Mouse (Mus musculus) urinary bladder, postnatal 36 days (tissue): ENCODE measurements at regions not wholly inside any gene's neighbourhood (a gene's known extent, or its start where the extent isn't known, plus 50 kb on each side); places are given as distances from the start of the nearest gene placed in this dataset.
A peak's percentile ranks its signal among the peaks of the same experiment; 100 is the strongest.
"Not testable (repeated sequence)": the region's sequence is repeated elsewhere in the genome, so short reads cannot be mapped to it uniquely, and the experiment has no call there.

Source experiments
- DNase-seq, 2 experiments: peaks; one replicate each; pipeline ENCODE4 v3.0.0; 2022; ENCODE audit warnings: low spot score in 2 of 2, mixed read lengths in 1 of 2

DNA sequence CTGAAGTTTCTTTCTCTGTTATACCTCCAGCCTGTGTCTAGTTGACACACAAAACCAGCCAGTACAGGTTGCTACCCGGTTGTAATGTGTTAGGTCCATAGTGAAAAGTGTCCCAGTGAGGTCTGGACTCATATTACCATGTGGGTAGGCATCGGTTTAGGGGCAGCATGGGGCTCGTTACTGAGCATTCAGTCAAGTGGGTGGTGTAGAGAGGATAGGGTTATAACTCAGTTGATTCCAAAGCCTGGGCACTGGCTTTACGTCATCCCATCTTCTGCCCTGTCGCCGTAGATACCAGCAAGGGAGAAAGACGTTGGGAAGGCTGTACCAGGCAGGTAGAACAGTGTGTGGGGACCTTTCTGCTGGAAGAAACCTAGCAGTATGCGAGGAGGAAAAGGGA lies 129.2 kb upstream of the Slc38a2 start:
- no peak for DNase-seq

DNA sequence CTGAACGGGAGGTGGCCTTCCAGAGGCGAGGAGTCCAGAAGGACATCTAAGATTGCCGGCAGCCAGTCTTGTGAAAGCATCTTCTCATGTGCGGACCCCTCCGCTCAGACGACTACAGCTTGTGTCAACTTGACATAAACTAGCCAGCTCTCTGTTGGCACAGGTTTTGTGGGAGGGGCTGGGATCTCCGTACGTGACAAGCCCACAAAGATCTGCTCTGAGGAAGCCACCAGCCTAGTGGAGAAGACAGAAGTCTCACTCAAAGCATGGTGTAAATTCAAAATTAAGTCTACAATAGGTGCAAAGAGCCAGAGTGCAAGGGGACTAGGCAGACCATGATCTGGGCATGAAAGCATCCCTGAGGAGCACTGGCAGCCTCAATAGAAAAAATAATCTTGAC lies 128.4 kb upstream of the Slc38a2 start:
- DNase-seq = no peak

DNA sequence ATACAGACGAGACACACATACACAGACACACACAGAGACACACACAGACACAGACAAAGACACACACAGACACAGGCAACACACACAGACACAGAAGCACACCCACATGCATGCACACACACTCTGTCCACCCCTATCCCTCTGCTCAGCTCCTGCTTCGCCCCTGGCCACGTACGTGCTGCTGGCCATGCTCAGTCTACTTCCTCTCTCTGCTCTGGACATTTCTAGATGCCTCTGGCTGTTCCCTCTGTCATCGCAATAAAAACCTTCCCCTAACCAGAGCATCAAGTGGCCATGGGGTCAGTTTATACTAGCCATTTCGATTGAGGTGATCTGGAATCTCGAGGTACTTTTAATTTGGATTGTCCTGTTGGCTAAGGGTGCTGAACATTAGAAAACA lies 118.9 kb upstream of the Slc38a2 start:
- no peak for DNase-seq

DNA sequence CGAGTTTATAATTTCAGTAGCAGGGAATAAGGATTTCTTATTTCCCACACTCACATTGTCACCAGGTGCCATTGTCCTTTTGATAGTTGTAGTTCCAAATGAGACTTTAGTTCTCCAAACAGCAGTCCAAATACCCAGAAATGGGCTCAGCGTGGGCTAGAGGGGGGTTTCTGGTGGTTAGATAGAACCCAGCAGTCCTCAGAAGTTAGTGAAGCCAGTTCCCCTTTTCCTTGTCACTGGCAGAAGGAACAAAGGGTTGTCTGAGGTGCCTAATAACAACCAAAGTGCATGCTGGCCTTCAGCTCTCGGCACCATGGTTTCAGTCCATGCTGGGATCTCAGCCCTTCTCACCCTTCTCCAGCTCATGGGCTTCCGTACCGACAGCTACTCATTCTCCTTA lies 118.1 kb upstream of the Slc38a2 start:
- no peak for DNase-seq

DNA sequence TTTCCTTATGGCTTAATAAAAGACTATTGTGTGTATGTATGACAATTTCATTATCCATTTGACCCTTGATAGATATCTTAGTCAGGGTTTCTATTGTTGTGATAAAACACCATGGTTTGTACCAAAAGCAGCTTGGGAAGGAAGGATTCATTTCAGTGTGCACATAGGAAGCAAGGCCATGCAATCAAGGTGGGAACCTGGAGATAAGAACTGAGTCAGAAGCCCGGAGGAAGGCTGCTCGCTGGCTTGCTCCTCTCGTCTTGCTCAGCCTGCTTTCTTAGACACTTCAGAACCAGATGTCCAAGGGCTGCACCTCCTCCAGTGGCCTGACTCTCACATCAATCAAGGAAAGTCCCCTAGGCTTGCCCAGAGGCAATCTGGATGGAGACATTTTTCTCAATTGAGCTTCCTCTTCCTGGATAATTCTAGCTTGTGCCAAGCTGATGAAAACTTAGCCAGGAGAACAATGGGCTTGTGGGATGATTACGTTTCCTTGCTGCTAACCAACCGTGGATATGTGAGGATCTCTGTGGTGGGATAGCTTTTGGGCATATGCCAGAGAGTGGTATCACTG lies 117.6 kb upstream of the Slc38a2 start:
- no peak for DNase-seq

DNA sequence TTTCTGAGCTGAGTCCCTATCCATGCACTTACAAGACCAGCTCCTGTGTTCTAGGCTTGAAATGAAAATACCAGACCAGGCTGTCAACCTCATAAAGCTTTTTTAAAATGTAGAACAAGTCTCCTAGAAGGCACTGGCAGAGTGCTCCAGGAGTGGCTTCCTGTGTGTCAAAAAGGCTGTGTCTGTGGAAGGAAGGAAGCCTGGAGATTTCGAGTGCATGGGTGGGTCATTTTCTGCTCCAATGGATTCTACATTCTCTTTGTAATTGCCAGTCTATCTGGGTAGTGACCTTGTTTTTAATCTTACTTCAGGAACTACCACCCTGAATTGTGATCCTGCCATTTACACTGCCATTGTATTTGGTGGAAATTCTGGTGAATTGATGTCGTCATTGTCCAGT lies 113.9 kb upstream of the Slc38a2 start:
- no peak for DNase-seq

DNA sequence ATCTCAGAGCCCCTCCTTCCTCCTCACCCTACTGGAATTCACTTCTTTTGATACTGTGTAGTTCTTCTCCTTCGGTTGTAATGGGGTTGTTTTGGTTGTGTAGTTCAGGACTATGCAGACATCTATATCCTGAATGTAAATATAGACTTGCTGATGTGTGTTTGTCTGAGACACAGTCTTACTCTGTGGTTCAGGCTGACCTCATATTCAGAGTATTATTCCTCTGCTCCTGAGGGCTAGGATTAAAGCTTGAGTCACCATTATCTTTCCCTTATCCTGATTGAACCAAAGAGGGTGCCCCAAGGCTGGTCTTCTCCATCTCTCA lies 103.2 kb upstream of the Slc38a2 start:
- DNase-seq = no peak

DNA sequence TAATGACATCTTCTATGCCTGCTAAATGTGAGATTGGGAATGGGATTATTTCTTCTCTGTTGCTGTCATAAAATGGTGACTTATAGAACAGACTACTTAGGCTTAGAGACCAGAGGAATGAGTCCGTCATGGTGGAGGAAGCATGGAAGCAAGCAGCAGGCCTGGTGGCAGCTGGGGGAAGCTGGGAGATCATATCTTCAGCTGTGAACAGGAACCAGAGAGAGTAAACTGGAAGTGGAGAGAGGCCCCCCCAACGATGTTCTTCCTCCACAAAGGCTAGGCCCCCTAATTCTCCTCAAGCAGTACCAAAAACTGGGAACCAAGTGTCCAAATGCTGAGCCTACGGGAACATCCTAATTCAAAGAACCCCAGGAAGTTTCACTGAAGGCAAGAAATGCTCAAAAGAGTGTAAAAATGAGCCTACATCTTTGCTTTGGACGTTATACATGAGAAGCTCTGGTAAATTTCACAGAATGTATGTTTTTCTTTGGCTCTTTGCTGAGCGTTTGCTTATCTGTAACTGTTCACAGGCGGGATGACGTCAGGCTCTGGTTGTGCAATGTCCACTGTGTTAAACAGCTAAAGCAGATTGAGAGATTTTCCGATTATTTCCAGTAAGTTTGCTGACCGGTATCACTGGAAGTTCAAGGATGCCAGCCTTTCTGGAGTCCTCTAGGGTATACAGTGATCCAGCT lies 102.7 kb upstream of the Slc38a2 start:
- DNase-seq = peak; percentile 74 to 86

DNA sequence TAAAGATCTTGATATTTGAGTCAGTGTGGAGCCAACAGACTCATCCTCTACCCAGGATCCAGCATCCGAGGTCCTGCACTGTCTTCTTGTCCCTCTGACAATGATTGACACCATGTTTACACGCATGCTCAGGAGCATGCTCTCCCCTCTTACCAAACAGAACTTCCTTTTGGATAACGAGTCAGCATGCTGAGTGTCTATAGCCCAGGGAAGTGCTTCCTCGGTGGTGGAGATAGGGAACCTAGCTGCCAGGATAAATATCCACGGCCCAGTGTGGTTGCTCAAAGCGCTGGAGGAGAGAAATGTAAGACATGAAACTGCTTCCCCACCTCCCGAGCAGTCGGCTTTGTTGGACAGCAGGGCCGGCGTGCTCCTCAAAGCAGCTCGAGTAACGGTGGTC lies 99.7 kb upstream of the Slc38a2 start:
- no peak for DNase-seq

DNA sequence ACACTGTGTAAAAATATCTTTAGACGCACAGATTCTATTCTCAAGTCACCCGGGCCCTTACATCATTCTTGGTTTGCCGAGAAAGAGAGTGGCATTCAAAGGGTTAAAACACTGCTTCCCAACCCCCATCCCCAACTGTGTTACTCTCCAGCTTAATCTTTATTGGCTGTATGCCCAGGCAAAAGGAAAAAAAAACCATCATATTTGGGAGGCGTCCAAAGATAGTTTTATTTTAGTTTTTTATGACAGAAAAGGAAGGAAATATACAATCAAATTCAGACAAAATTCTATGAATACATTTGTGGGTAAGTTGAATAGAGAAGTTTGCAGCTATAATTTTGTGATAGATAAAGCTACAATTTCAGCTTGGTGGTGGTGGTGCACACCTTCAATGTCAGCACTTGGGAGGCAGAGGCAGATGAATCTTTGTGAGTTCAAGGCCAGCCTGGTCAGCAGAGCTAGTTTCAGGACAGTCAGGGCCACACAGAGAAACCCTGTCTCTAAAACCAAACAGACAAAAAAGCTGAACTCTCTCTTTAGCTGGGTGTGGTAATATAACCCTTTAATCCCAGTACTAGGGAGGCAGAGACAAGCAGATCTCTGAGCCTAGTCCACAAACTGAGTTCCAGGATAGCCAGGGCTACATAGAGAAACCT lies 98.2 kb upstream of the Slc38a2 start:
- no peak for DNase-seq

DNA sequence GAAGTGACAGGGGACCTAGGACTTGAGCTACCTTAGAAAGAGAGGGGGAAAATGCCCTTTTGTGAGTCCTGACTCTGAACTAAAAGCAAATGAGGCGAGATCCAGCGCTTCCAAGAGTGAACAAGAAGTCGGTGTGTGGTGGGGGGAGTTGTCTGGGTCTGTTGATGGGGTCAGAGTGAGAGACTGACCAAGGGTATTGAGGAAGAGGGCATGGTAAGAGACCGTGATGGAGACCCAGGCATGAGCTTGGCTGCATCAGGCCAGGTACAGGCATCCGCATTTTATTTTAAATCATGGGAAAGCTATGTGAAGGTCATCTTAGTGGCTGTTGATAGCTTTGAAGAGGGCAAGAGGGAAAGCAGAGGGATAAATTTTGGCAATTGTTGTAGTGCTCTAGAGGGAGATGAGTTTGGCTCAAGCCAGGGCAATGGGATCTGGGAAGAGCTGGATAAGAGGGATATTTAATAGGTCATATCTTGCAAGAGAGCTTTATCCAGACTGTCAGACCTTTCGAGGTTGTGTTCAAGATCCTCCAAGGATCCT lies 94.7 kb upstream of the Slc38a2 start:
- DNase-seq = no peak

DNA sequence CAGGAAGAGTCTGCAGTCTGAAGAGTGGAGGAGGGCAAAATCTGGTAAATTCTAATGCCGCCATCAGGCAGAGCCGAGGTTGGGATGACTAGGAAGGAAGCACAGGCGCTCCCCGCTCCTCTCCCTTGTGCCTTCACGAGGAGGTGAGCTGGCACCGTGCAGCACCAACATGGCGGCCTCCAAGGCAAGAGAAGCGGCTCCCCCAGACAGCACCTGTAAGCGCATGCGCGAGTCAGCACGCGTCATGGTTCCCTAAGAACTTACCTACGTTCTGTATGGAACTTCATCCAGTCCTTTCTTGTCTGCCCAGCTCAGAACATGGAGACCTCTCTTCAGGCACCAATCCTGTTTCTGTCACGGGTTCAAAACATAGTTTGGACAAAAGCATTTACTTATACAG lies 93.7 kb upstream of the Slc38a2 start:
- no peak for DNase-seq

DNA sequence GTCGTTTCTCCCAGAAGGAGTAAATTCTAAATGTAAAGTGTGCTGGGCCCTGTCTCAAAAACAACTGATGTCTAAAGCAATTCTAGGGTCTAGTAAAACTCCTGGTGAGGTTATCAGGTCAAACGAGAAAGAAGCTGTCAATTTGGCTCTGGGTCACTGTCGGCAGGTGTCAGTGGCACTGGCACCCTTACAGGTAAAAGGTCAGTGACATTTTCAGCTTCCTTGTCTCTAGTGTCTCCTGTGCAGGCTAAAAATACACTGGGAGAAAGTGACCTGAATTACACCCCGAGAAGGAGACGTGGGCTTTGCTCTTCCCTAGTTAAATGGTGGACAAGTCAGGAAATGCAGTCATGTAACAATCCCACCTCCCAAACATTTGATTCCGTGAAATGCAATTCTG lies 91.8 kb upstream of the Slc38a2 start:
- no peak for DNase-seq

DNA sequence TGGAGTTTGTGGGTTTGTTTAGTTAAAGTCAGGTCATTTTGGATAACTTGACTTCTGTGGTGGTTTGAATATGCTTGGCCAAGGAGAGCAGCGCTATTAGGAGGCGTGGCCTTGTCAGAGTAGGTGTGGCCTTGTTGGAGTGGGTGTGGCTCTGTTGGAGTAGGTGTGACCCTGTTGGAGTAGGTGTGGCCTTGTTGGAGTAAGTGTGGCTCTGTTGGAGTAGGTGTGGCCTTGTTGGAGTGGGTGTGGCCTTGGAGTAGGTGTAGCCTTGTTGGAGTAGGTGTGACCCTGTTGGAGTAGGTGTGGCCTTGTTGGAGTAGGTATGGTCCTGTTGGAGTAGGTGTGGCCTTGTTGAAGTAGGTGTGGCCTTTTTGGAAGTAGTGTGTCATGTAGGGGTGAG lies 88.4 kb upstream of the Slc38a2 start:
- not testable (repeated sequence) for DNase-seq

DNA sequence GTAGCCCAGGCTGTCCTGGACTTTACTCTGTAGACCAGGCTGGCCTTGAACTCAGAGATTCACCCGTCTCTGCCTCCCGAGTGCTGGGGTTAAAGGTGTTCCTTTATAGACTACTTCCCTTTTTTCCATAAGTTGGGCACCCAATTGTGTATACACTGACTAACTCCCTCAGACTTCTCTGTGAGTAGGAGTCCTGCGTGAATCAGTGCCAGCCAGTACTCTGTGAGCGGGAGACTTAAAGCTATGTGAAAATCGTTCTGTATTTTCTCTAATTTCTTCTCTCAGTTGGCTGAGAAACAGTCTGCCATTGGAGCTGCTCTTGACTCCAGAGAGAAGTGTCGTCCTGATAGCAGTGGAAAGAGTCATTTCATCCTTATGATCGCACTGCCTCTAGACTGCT lies 85.0 kb upstream of the Slc38a2 start:
- no peak for DNase-seq

DNA sequence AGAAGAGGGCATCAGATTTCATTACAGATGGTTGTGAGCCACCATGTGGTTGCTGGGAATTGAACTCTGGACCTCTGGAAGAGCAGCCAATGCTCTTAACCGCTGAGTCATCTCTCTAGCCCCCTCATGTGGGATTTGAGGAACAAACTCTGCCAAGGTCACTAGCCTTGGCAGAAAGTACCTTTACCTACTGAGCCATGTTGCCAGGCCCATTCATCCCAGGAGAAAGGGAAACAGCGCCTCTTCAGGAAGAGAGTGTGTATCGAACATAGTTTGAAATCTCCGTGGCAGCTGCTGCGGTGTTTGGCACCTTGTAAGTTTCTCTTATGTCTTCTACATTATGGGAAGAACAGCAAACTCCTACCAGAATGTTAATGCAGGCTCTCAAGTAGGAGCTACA lies 82.0 kb upstream of the Slc38a2 start:
- DNase-seq = no peak

DNA sequence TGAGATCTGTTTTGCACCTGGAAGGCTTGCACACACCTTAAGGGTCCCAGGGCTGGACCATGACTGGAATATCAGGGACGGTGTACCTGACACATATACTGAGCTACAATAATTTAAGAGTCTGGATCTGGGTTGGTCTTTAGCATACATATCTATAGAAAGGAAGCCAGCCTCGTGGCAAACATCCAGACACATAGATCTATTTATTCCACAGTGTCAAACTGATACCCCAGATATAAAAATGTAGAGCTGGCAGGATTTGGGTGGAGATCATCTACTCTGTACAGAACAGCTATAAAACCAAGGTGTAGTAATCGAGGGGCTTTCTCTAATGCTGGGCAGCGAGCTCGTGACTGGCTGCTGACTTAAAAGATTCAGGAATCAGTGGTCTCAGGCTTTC lies 81.1 kb upstream of the Slc38a2 start:
- DNase-seq = no peak

DNA sequence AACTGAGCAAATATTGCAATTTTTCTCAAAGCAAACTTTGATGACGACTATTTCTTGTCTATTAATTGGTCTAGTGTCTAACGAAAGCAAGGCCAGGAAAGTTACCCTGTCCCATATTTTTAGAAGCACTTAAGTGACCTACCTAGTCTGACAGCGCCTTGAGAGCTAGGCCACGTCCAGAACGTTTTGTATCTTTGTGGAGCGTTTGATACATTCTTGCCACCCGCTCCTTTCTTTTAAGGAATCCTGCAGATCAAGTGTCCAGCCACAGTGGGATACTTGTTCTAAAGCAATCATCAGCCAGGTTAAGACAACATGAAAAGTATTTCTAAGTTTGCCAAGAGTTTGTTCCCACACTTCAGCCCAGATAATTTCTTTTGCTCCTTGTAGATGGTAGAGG lies 79.8 kb upstream of the Slc38a2 start:
- DNase-seq = no peak

DNA sequence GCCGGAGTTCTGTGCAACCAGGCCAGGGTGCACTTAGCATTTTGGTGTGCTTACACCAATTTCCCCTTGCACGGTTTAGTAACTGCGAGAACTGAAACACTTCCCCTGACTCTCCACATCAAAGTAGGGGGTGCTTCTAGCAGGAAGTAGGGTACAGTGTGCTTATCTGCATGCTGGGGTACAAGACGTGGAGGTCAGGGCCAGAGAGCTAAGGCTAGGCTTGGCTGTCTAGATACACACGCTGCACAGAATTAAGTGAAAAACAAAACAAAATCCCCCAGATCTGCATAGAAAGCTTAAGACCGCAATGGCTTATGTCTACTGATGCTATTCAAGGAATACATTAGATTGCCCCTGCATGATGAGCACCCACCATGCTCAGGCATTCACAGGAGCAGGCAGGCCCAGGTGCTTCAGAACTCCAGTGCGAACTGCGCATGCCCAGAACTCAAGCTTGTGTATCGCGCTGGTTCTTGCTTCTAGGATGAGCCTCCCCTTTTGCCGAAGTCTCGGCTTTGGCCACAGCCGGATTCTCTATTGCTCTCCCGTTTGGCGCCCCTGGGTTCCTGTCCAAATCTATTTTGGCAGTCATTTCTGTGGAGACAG lies 78.9 kb upstream of the Slc38a2 start:
- no peak for DNase-seq

DNA sequence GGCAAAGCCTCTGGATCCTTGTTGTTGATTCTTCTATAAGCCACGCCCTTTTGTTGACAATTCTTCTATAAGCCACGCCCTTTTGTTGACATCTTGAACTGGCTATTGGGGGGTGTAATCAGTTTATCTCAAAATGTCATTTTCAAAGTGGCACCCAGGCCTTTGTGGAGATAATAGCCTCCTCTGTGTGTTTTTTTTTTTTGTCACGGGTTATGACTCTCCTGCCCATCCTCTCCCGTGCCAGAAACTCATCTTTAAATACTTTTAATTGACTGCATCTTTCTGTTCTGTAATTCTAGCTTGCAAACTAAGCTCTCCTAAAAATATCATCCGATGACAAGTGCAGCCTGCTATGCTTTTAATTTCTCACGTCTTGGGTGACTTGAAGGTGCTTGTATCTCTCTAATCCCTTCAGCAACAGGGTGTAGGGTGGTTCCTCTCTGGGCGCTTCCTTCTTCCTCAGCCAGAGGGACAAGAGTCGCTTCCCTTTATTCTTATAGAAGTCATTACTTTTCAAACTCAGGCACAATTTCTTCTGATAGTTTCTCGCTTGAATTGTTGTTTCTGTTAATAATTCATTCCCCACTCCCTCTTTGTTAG lies 77.0 kb upstream of the Slc38a2 start:
- no peak for DNase-seq

DNA sequence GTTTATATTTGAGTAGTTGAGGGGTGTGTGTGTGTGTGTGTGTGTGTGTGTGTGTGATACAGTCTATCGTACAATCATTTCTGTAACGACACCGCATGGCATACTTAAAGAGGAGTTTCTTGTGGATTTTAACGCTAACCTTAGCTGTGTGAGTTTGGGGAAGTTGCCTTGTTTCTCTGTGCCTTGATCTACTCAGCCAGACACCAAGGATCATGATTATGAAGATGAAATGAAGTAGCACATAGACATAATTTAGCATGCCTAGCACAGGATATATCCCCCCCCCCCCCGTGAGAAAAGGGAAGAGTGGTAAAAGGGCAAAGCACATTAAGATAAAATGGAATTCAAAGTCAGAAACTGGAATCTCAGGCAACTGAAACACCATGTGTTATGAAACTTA lies 75.6 kb upstream of the Slc38a2 start:
- DNase-seq = no peak

DNA sequence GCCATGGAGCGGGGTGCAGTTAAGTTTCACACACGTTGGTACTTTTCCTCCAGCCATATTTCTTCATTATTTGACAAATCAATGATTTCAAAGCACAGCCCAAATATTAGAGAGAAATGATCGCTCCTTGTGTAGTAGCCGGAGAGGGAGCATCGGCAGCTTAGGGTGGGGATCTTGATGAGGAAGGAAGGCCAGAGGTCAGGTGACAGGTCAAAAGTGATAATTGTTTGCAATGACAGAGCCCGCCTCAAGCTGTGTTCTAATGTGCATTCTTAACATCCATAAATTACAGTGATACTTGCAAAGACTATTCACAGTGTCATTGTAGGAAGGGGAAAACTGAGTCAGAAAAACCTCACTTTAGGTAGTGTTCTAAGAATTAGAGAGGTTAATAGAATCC lies 75.1 kb upstream of the Slc38a2 start:
- no peak for DNase-seq

DNA sequence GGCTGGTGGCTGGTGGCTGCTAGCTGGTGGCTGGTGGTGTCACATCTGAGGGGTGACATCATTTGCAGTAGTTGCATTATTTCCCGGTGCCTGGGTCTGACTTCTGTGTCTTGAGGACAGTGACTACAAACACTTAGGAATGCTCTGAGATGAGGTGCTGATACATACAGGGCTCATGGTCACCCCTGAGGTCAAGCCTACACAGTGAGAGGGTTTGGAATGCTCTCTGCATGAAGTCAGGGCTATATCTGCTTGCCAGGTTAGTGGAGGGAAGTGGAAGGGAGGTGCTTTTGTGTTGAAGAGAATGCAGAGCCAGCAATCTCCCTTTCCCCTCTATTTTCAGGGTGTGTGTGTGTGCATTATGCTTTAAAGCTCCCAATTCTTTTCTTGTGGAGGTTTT lies 74.1 kb upstream of the Slc38a2 start:
- no peak for DNase-seq
